Mouse (Mus musculus) kidney, embryonic 14.5 days (tissue): ENCODE data around the gene Abcd1. TPM values are rescaled to one million over a fixed set of nuclear protein-coding genes. Genes with fewer than 3 reads are reported as not detected.

Experiments used
- ATAC-seq: fragments of 200-750 bp; cut with Nextera tagmentation; 2 replicates; pipeline ENCODE4 v1.8.0; 2017; ENCODE audit warnings: moderate number of reproducible peaks, mild to moderate bottlenecking, moderate TSS enrichment, moderate library complexity; ENCODE audit not compliant: low FRiP score, low TSS enrichment
- H3K27ac ChIP-seq: fragments of 300-500 bp; sonication (generic); 2 replicates; pipeline ENCODE4 v1.5.1; 2014; ENCODE audit warnings: low read depth, mild to moderate bottlenecking, low read length, moderate library complexity, mixed read lengths
- H3K27me3 ChIP-seq: fragments of 300-500 bp; sonication (generic); 2 replicates; pipeline ENCODE4 v1.6.1; 2014; ENCODE audit warnings: mild to moderate bottlenecking, low read length; ENCODE audit not compliant: control insufficient read depth, insufficient read depth
- H3K36me3 ChIP-seq: fragments of 300-500 bp; sonication (generic); 2 replicates; pipeline ENCODE4 v1.6.1; 2014; ENCODE audit warnings: low read length, mixed read lengths; ENCODE audit not compliant: control insufficient read depth, insufficient read depth
- H3K4me1 ChIP-seq: fragments of 300-500 bp; sonication (generic); 2 replicates; pipeline ENCODE4 v1.6.1; 2014; ENCODE audit warnings: low read length, mixed read lengths; ENCODE audit not compliant: control insufficient read depth, insufficient read depth
- H3K4me2 ChIP-seq: fragments of 300-500 bp; sonication (generic); replicated peaks from 2 replicates; pipeline ENCODE4 v1.6.1; 2014; ENCODE audit warnings: low read depth, mild to moderate bottlenecking, low read length
- H3K4me3 ChIP-seq: fragments of 300-500 bp; sonication (generic); 2 replicates; pipeline ENCODE4 v1.5.1; 2014; ENCODE audit warnings: mild to moderate bottlenecking, low read length
- H3K9ac ChIP-seq: fragments of 300-500 bp; sonication (generic); 2 replicates; pipeline ENCODE4 v1.6.1; 2014; ENCODE audit warnings: low read depth, mild to moderate bottlenecking, low read length, moderate library complexity
- H3K9me3 ChIP-seq: fragments of 300-500 bp; sonication (generic); 2 replicates; pipeline ENCODE4 v1.6.1; 2016; ENCODE audit warnings: low read length; ENCODE audit not compliant: control insufficient read depth
- WGBS: fragments of 180-500 bp; shearing (Covaris S2); extraction: QIAGEN DNeasy Blood & Tissue Kit; methylation state at CpG from one replicate; pipeline ENCODE4 v1.1.7; 2014; 5-methylcytosine and 5-hydroxymethylcytosine counted together
- polyA plus RNA-seq: library from polyadenylated mRNA; unstranded; fragments of >200 nt; fragmentation: Nextera tagmentation; extraction: Ambion mirVana; gene quantifications from 2 replicates; pipeline ENCODE4 v1.2.1, GENCODE M21; 2014

The Abcd1 gene
- polyA plus RNA-seq = 9.3 and 12.0 TPM in 2 replicates

DNA sequence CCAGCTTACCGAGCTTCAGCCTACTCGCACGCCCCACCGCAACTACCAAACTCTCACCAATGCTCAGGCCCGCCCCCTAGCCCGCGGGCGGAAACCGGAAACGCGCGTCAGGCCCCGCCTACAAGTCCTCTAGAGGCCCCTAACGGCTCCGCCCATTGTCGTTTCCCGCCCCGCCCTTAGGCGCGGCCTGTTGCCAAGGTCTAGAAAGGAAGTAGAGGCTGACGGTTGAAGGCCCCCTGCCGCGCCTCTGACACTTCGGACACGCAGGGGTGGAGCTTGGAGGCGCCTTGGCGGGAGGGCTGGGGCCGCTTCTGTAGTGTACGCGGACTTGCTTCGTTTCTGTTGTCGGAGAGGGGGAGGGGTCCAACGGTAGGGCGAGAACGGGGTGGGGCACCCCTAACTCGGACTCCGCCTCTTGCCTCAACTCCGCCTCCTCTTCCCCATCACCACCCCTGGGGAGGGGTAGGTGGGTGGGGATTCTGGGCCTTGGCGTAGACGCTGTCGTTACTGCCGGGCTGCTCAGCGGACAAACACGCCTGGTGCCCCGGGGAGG is at the start of gene Abcd1, which contains the start of gene Bcap31:
Abcd1 (plus strand) TSS at position 489 of the 553 bp plus-strand sequence.
Bcap31 (minus strand) TSS at position 67 of the 553 bp plus-strand sequence.
- peak; percentile 96 for ATAC-seq
- Histone ChIP-seq H3K27me3 (no peaks in the 10 kb centered on the region), H3K4me1 (0 out of 2 replicates have a peak, but pooled peaks cover 5% of the 10 kb centered on the region), H3K9ac (peak within 1 kb of the TSS; percentile 71), H3K9me3 (no peaks in the 10 kb centered on the region), H3K4me3 (peak within 1 kb of the TSS; percentile 56), H3K27ac (peak within 1 kb of the TSS; percentile 69), H3K4me2 (peak within 1 kb of the TSS; percentile 53), H3K36me3 (peaks cover 6% of the 10 kb centered on the region; the same call in 1 of the 2 replicates)
- 25% methylated on average over 44 of the region's 45 CpGs for WGBS

DNA sequence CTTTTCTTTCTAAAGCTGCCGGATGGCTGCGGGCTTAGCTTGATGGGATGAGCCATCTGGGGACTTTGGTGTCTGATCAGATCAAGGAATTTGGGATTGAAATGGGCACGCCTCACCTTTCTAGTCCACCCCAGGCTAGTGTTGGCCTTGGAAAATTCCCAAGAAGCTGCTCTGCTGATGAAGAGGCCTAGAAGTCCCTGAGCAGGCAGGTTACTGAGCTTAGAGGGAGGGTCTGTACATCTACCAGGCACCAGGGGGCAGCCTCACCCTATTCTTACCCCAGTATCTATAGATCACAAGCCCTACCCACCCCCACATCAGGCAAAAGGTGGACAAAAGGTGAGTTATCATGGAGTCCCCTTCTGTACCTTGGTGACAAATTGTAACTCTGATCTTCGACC is 44.4 kb upstream of the Abcd1 start:
- Histone ChIP-seq H3K4me1 (no peaks in the 10 kb centered on the region), H3K27me3 (no peaks in the 10 kb centered on the region), H3K9me3 (no peaks in the 10 kb centered on the region), H3K27ac (no peak overlapping the region), H3K36me3 (peaks cover 3% of the 10 kb centered on the region; the same call in 1 of the 2 replicates), H3K4me2 (no peak overlapping the region), H3K9ac (no peak overlapping the region), H3K4me3 (no peak overlapping the region)
- WGBS = 61% methylated on average over 4 of the region's 4 CpGs
- peak; percentile 67 for ATAC-seq

DNA sequence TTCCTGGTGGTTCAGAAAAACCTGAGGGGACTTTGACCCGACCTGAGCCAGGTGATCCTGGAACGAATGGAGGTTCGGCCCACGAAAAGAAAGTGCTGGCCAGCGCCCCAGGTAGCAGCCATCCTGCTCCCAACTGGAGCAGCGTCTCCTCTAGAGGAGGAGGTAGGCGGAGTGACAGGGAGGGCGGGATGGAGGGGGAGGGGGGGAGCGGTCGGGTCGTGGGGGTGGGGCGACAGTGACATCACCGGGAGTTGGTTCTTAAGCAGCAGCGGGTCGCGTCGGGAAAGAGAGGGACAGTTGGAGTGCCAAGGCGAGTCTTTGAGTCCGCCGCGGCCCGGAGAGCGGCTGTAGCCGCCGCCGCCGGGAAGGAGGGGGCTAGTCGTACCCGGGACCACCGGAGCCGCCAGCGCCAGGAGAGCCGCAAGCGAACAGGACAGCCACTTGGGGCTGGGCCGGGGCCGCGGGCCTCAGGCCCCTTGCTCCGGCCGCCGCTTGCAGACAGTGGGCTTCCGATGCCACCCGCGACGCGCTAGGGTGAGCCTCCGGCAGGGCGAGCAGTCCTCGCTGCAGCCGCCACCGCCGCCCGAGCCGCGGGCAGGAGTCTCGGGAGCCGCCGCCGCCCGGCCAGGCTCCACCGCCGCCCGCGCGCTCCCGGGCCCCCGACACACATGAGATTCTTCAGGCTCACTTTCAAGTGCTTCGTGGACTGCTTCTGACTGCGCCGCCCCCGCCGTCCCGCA is 43.3 kb upstream of the Abcd1 start, which contains the start of gene Slc6a8:
Slc6a8 (plus strand) TSS at position 272 of the 740 bp plus-strand sequence.
- H3K4me2 ChIP-seq = peak within 1 kb of the TSS; percentile 72
- peaks cover 5% of the 10 kb centered on the region; the same call in 1 of the 2 replicates for H3K36me3 ChIP-seq
- H3K4me3 ChIP-seq = peak within 1 kb of the TSS; percentile 54
- peak within 1 kb of the TSS; percentile 79 for H3K9ac ChIP-seq
- no peaks in the 10 kb centered on the region for H3K9me3 ChIP-seq
- no peaks in the 10 kb centered on the region for H3K27me3 ChIP-seq
- 32% methylated on average over 58 of the region's 72 CpGs for WGBS
- ATAC-seq = peak; percentile 64
- H3K27ac ChIP-seq = no peak within 1 kb of the TSS
- H3K4me1 ChIP-seq = no peaks in the 10 kb centered on the region

DNA sequence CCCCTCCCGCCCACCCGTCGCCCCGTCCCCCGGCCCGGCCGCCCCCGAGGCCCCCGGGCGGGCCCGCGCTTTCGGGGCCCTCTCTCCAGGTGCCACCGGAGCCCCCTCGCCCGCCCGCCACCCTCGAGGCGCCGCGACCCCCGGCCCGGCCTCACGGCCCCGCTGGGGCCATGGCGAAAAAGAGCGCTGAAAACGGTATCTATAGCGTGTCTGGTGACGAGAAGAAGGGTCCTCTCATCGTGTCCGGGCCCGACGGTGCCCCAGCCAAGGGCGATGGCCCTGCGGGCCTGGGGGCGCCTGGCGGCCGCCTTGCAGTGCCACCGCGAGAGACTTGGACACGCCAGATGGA is 42.8 kb upstream of the Abcd1 start:
- 25% methylated on average over 37 of the region's 42 CpGs for WGBS
- Histone ChIP-seq H3K27me3 (no peaks in the 10 kb centered on the region), H3K4me1 (no peaks in the 10 kb centered on the region), H3K36me3 (peaks cover 10% of the 10 kb centered on the region; the same call in 1 of the 2 replicates), H3K9ac (peak overlapping the region; percentile 79), H3K27ac (no peak overlapping the region), H3K4me3 (peak overlapping the region; percentile 54), H3K4me2 (peak overlapping the region; percentile 72), H3K9me3 (no peaks in the 10 kb centered on the region)
- peak; percentile 26 for ATAC-seq

DNA sequence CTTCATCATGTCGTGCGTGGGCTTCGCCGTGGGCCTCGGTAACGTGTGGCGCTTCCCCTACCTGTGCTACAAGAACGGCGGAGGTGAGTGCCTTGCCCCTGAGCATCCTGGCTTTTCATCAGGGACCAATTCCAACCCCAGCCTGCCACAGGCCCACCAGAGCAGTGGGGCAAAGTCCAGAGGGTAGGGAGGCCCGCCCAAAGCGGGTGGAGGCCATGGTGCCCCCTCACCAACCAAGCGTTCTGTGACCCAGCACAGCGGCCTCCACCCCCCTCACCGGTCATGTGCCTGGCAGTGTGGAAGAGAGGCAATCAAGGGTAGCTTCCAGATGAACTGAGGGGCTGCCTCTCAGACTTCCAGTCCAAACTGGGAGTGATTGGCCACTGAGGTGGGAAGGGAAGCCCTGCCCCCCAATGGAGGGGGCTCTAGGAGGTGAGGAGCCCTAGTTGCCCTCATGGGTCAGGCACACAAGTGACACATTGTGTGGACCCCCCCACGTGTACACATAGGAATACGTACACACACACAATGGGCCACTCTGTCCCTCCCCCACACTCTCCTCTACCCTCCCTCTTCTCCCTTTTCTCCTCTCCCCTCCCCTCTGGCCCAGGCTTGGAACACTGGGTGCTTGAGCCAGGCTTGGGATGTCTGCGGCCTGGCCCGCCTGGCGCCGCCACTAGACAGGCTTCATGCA is 42.3 kb upstream of the Abcd1 start:
- Histone ChIP-seq H3K4me2 (peak overlapping the region; percentile 72), H3K4me1 (no peaks in the 10 kb centered on the region), H3K4me3 (peak overlapping the region; percentile 54), H3K9ac (peak overlapping the region; percentile 79), H3K27me3 (no peaks in the 10 kb centered on the region), H3K27ac (no peak overlapping the region), H3K36me3 (peaks cover 12% of the 10 kb centered on the region; the same call in 1 of the 2 replicates), H3K9me3 (no peaks in the 10 kb centered on the region)
- ATAC-seq = peak; percentile 68
- 31% methylated on average over 20 of the region's 20 CpGs for WGBS

DNA sequence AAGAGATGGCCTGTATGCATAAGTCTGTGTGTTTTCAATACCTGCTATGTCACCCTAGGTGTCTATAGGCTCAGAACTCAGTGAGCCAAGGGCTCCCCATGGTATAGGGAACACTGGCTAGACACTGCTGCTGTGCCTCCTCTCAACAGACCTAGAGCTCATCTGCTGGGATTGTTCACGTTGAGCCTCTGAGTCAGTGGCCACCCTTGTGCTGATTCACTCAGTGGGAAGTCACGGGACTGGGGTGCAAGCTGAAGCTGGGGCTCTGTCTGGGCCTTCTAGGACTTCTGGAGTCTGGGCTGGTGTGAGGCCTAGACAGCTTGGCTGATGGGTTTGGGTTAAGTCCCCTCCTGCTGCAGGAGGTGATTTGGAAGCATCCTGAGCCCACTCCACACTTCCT is 41.2 kb upstream of the Abcd1 start:
- WGBS = 78% methylated on average over 2 of the region's 2 CpGs
- no peak for ATAC-seq

DNA sequence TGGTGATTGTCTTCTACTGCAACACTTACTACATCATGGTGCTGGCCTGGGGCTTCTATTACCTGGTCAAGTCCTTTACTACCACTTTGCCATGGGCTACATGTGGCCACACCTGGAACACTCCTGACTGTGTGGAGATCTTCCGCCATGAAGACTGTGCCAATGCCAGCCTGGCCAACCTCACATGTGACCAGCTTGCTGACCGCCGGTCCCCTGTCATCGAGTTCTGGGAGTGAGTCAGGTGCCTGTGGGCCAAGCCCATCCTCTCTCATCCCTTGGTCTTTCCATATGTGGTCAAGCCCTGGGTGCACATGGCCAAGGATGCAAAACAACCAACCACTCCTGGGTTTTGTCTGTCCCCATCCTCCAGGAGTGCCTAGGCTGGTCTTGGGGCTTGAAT is 39.7 kb upstream of the Abcd1 start:
- Histone ChIP-seq H3K4me2 (no peak overlapping the region), H3K27me3 (no peaks in the 10 kb centered on the region), H3K9ac (no peak overlapping the region), H3K27ac (no peak overlapping the region), H3K4me1 (no peaks in the 10 kb centered on the region), H3K9me3 (no peaks in the 10 kb centered on the region), H3K36me3 (peaks cover 26% of the 10 kb centered on the region; the same call in 1 of the 2 replicates), H3K4me3 (no peak overlapping the region)
- 98% methylated on average over 4 of the region's 4 CpGs for WGBS
- no peak for ATAC-seq

More for the DNA sequence above, 41.2 kb upstream of the Abcd1 start:
- Histone ChIP-seq H3K4me3 (no peak overlapping the region), H3K27me3 (no peaks in the 10 kb centered on the region), H3K27ac (no peak overlapping the region), H3K9ac (no peak overlapping the region), H3K36me3 (peaks cover 20% of the 10 kb centered on the region; the same call in 1 of the 2 replicates), H3K9me3 (no peaks in the 10 kb centered on the region), H3K4me2 (peak overlapping the region; percentile 72; the same call in 1 of the 2 replicates), H3K4me1 (no peaks in the 10 kb centered on the region)

DNA sequence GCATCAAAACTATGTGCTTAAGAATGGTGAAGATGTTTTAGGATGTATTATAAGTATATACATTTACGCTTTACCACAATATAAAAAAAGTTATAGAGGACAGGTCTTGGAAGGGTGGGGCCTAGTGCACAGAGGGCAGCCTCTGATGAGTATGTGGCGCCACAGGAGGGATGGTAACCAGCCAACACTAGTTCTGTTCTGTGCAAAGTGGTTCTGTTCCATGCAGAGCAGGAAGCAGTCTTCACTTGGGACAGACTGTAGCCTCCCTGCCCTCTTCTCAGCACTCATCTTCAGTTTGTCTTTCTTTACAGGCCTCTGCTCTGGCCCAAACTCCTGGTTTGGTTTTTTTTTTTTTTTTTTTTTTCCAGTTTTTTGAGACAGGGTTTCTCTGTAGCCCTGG is 32.2 kb upstream of the Abcd1 start:
- Histone ChIP-seq H3K9ac (no peak overlapping the region), H3K27ac (no peak overlapping the region), H3K4me1 (no peaks in the 10 kb centered on the region), H3K27me3 (no peaks in the 10 kb centered on the region), H3K9me3 (no peaks in the 10 kb centered on the region), H3K36me3 (peaks cover 45% of the 10 kb centered on the region; the same call in 1 of the 2 replicates), H3K4me3 (no peak overlapping the region), H3K4me2 (no peak overlapping the region)
- WGBS = 90% methylated on average over 2 of the region's 2 CpGs
- ATAC-seq = no peak
